Mouse (Mus musculus) neural tube, embryonic 11.5 days (tissue): ENCODE data around the gene Prc1. TPM values are rescaled to one million over a fixed set of nuclear protein-coding genes. Genes with fewer than 3 reads are reported as not detected.
A peak's percentile ranks its signal among the peaks of the same experiment; 100 is the strongest.

Experiments
- ATAC-seq: fragments of 200-750 bp; cut with Nextera tagmentation; 2 replicates; pipeline ENCODE4 v1.8.0; 2017; ENCODE audit warnings: moderate number of reproducible peaks, mild to moderate bottlenecking, moderate TSS enrichment, moderate library complexity; ENCODE audit not compliant: insufficient read depth, low FRiP score, low TSS enrichment
- DNase-seq: peaks from one replicate; pipeline ENCODE4 v3.0.0-alpha.2; 2015; ENCODE audit warnings: low spot score
- H3K27ac ChIP-seq: fragments of 300-500 bp; sonication (generic); 2 replicates; pipeline ENCODE4 v1.5.1; 2014; ENCODE audit warnings: low read depth, mild to moderate bottlenecking, low read length
- H3K27me3 ChIP-seq: fragments of 300-500 bp; sonication (generic); 2 replicates; pipeline ENCODE4 v1.6.1; 2014; ENCODE audit warnings: mild to moderate bottlenecking, low read length, mixed read lengths; ENCODE audit not compliant: control insufficient read depth, insufficient read depth
- H3K36me3 ChIP-seq: fragments of 300-500 bp; sonication (generic); 2 replicates; pipeline ENCODE4 v1.6.1; 2014; ENCODE audit warnings: mild to moderate bottlenecking, low read length, moderate library complexity, mixed read lengths; ENCODE audit not compliant: control insufficient read depth, insufficient read depth
- H3K4me1 ChIP-seq: fragments of 300-500 bp; sonication (generic); 2 replicates; pipeline ENCODE4 v1.6.1; 2014; ENCODE audit warnings: low read length, mixed read lengths; ENCODE audit not compliant: control insufficient read depth, insufficient read depth
- H3K4me2 ChIP-seq: fragments of 300-500 bp; sonication (generic); 2 replicates; pipeline ENCODE4 v1.6.1; 2014; ENCODE audit warnings: low read depth, mild to moderate bottlenecking, moderate library complexity
- H3K4me3 ChIP-seq: fragments of 300-500 bp; sonication (generic); 2 replicates; pipeline ENCODE4 v1.5.1; 2014; ENCODE audit warnings: low read depth, low read length
- H3K9ac ChIP-seq: fragments of 300-500 bp; sonication (generic); 2 replicates; pipeline ENCODE4 v1.6.1; 2014; ENCODE audit warnings: mild to moderate bottlenecking, low read length
- H3K9me3 ChIP-seq: fragments of 300-500 bp; sonication (generic); 2 replicates; pipeline ENCODE4 v1.6.1; 2016; ENCODE audit warnings: low read length; ENCODE audit not compliant: control insufficient read depth
- WGBS: fragments of 180-500 bp; shearing (Covaris S2); extraction: QIAGEN DNeasy Blood & Tissue Kit; methylation state at CpG from one replicate; pipeline ENCODE4 v1.1.7; 2014; 5-methylcytosine and 5-hydroxymethylcytosine counted together
- polyA plus RNA-seq: library from polyadenylated mRNA; unstranded; fragments of >200 nt; fragmentation: Nextera tagmentation; extraction: Ambion mirVana; gene quantifications from 2 replicates; pipeline ENCODE4 v1.2.1, GENCODE M21; 2014

Gene Prc1
- polyA plus RNA-seq, 1 experiment from 2014 or later: 183 TPM

DNA sequence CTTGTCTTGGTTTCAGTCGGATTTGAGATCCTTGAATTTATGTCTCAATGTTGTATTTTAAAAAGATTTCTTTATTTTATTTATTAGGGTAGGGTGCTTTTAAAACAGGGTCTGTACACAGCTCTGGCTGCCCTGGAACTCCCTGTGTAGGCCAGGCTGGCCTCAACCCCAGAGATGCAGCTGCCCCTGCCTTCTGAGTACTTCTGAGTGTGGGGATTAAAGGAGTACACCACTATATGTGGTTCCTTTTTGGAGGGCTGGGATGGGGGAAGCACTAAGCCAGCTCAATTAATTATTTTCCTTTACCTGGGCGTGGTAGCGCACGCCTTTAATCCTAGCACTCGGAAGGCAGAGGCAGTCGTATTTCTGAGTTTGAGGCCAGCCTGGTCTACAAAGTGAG is 2.2 kb downstream of the Prc1 start:
- 95% methylated on average over 6 of the region's 6 CpGs for WGBS
- Histone ChIP-seq H3K27ac (no peak overlapping the region), H3K4me3 (no peak overlapping the region), H3K27me3 (no peaks in the 10 kb centered on the region), H3K9me3 (no peaks in the 10 kb centered on the region), H3K9ac (no peak overlapping the region), H3K4me2 (0 out of 2 replicates have a peak overlapping the region, but pooled peaks have one; percentile 3), H3K4me1 (peaks cover 9% of the 10 kb centered on the region), H3K36me3 (peaks cover 2% of the 10 kb centered on the region; the same call in 1 of the 2 replicates)
- no peak for DNase-seq
- no peak for ATAC-seq

DNA sequence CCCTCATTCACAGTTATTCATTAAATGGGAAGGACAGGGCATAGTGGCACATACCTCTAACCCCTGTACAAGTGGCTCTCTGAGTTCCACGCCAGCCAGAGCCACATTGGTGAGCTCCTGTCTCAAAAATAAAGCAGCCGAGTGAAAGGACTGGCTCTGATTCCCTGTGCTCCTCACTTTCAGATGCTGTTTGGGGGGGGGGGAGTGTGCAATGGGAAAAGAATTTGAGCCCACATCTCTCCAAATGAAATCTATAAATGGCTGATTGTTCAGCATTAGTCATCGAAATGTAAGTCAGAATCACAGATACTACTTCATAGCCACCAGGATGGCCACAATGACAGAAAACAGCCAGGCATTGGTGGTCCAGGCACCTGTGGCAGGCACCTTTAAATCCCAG is 2.8 kb downstream of the Prc1 start:
- Histone ChIP-seq H3K4me3 (no peak overlapping the region), H3K36me3 (peaks cover 6% of the 10 kb centered on the region)

DNA sequence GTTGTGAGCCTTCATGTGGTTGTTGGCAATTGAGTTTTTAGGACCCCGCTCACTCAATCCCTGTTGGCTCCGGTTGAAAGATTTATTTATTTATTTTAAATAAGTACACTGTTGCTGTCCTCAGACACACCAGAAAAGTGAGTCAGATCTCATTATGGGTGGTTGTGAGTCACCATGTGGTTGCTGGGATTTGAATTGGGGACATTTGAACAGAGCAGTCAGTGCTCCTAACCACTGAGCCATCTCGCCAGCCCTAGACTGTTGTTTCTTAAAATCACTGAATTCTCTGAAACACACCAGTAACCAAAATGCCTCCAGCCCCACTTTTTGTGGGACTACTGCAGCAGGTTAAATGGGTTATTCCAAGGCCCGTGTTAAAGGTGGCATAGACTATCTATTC is 4.5 kb downstream of the Prc1 start:
- H3K36me3 ChIP-seq: peaks cover 6% of the 10 kb centered on the region
- H3K4me1 ChIP-seq: peaks cover 9% of the 10 kb centered on the region

More for the DNA sequence above, 2.8 kb downstream of the Prc1 start:
- no peak for ATAC-seq
- Histone ChIP-seq H3K4me2 (no peak overlapping the region), H3K27ac (no peak overlapping the region), H3K4me1 (peaks cover 9% of the 10 kb centered on the region), H3K9me3 (no peaks in the 10 kb centered on the region), H3K9ac (no peak overlapping the region), H3K27me3 (no peaks in the 10 kb centered on the region)
- WGBS: 87% methylated on average over 3 of the region's 3 CpGs
- no peak for DNase-seq

DNA sequence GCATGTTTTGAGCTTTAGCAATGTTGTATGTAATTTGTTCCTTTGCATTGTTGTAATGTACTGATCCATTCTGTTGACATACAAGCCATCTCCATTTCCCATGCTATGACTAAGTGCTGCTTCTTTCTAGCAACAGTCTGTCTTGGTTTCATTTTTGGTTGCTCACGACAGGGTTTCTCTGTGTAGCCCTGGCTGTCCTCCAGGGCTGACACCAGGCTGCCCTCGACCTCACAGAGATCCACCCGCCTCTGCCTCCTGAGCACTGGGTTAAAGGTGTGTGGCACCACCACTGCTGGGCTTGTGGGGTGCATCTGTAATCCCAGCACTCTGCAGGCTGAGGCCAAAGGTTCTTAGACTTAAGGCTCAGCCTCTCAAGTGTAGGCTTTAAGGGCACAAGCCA is 5.3 kb downstream of the Prc1 start:
- no peaks in the 10 kb centered on the region for H3K9me3 ChIP-seq
- no peak overlapping the region for H3K4me3 ChIP-seq
- peaks cover 9% of the 10 kb centered on the region for H3K4me1 ChIP-seq
- no peak overlapping the region for H3K27ac ChIP-seq
- no peak overlapping the region for H3K4me2 ChIP-seq
- 88% methylated on average over 3 of the region's 3 CpGs for WGBS
- no peak for ATAC-seq
- no peak for DNase-seq
- no peak overlapping the region for H3K9ac ChIP-seq
- H3K36me3 ChIP-seq: peaks cover 6% of the 10 kb centered on the region
- H3K27me3 ChIP-seq: no peaks in the 10 kb centered on the region

More for the DNA sequence above, 4.5 kb downstream of the Prc1 start:
- ATAC-seq (no peak), DNase-seq (no peak)
- WGBS: 95% methylated on average over 4 of the region's 4 CpGs
- no peaks in the 10 kb centered on the region for H3K9me3 ChIP-seq
- no peaks in the 10 kb centered on the region for H3K27me3 ChIP-seq
- no peak overlapping the region for H3K4me2 ChIP-seq
- H3K9ac ChIP-seq: no peak overlapping the region
- no peak overlapping the region for H3K4me3 ChIP-seq
- H3K27ac ChIP-seq: no peak overlapping the region

DNA sequence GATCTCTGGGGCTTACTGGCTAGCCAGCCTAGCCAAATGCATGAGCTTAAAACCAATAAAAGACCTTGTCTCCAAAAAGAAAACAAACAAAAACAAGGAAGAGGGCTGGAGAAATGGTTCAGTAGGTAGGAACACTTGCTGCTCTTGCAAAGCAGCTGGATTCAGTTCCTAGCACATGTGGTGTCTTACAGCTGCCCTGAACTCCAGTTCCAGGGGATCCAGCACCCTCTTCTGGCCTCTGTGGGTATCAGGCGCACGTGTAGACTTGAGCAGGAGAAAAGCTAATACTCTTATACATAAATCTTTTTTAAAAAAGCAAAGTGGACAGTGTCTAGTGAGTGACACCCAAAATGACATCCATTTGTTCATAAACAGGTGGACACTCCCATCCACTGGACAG is 7.3 kb downstream of the Prc1 start:
- no peak for ATAC-seq

DNA sequence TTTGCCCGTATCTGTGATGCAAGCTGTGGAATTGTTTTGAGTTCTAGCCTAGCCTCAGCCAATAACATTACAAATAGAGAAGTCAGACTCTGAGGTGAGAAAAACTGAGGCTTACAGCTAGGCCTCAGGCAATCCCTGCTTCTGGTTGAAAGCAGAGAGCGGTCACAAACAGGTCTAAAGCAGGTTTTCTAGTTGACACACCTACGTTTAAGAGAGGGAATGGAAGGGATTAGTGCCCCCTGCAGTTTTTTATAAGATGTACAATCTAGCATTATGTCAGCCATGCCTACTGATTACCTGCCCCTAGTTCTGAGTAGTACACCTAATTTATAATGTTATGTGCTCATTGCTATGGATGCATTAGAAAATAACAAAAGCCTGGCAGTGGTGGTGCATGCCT is 13.5 kb downstream of the Prc1 start:
- no peaks in the 10 kb centered on the region for H3K4me1 ChIP-seq
- WGBS: 92% methylated on average over 3 of the region's 3 CpGs
- DNase-seq (no peak), ATAC-seq (no peak)
- peaks cover 19% of the 10 kb centered on the region for H3K36me3 ChIP-seq
- H3K27ac ChIP-seq: no peak overlapping the region
- no peak overlapping the region for H3K9ac ChIP-seq
- H3K4me2 ChIP-seq: no peak overlapping the region
- H3K9me3 ChIP-seq: no peaks in the 10 kb centered on the region
- no peaks in the 10 kb centered on the region for H3K27me3 ChIP-seq
- no peak overlapping the region for H3K4me3 ChIP-seq

More for the DNA sequence above, 7.3 kb downstream of the Prc1 start:
- H3K36me3 ChIP-seq: peaks cover 9% of the 10 kb centered on the region
- H3K9me3 ChIP-seq: no peaks in the 10 kb centered on the region
- DNase-seq: no peak
- H3K27ac ChIP-seq: no peak overlapping the region
- WGBS: 96% methylated on average over 2 of the region's 2 CpGs
- no peak overlapping the region for H3K9ac ChIP-seq
- H3K4me2 ChIP-seq: no peak overlapping the region
- H3K27me3 ChIP-seq: no peaks in the 10 kb centered on the region
- H3K4me3 ChIP-seq: no peak overlapping the region
- H3K4me1 ChIP-seq: peaks cover under 1% of the 10 kb centered on the region; the same call in 1 of the 2 replicates

DNA sequence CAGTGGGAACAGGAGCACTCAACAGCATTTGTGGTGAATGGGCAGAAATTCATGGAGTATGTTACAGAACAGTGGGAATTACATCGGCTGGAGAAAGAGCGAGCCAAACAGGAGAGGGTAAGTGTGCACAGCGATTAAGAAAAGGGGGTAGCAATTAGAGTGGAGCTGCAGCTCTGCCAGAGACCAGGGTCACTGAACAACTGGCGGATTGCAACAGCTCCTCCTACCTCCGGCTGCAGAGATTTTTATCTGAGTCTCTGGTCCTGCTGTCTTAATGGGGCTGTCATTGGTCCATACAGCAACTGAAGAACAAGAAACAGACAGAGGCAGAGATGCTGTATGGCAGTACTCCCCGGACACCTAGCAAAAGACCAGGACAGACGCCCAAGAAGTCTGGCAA is 16.5 kb downstream of the Prc1 start:
- no peak for ATAC-seq
- no peaks in the 10 kb centered on the region for H3K4me1 ChIP-seq
- no peaks in the 10 kb centered on the region for H3K27me3 ChIP-seq
- H3K9ac ChIP-seq: no peak overlapping the region
- no peak overlapping the region for H3K4me2 ChIP-seq
- WGBS: 85% methylated on average over 7 of the region's 7 CpGs
- no peak overlapping the region for H3K27ac ChIP-seq
- no peaks in the 10 kb centered on the region for H3K9me3 ChIP-seq
- no peak overlapping the region for H3K4me3 ChIP-seq
- H3K36me3 ChIP-seq: peaks cover 27% of the 10 kb centered on the region
- DNase-seq: no peak

DNA sequence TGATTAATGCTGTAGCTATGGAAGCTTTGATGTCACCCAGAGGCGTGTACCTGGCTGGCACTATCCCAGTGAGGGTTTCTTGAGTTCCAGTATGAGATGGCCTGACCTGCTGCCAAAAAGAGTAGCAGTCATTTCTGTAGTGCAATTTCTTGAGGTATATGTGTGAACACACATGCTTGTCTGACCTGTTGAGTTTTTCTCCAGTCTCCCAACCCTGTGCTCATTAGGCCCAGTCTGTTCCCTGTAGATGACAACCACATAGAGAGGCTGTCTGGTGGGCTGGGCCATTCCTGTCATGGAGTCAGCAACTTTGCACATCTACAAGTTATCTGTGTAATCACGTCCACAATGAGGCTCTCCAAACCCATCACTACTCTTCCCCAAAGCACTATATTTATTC is 21.5 kb downstream of the Prc1 start:
- DNase-seq: no peak
- H3K27me3 ChIP-seq: no peaks in the 10 kb centered on the region
- no peak overlapping the region for H3K4me2 ChIP-seq
- H3K36me3 ChIP-seq: peaks cover 24% of the 10 kb centered on the region
- no peaks in the 10 kb centered on the region for H3K4me1 ChIP-seq
- no peak for ATAC-seq
- H3K4me3 ChIP-seq: no peak overlapping the region
- 83% methylated on average over 2 of the region's 2 CpGs for whole genome bisulfite sequencing
- H3K27ac ChIP-seq: no peak overlapping the region
- no peaks in the 10 kb centered on the region for H3K9me3 ChIP-seq
- no peak overlapping the region for H3K9ac ChIP-seq

DNA sequence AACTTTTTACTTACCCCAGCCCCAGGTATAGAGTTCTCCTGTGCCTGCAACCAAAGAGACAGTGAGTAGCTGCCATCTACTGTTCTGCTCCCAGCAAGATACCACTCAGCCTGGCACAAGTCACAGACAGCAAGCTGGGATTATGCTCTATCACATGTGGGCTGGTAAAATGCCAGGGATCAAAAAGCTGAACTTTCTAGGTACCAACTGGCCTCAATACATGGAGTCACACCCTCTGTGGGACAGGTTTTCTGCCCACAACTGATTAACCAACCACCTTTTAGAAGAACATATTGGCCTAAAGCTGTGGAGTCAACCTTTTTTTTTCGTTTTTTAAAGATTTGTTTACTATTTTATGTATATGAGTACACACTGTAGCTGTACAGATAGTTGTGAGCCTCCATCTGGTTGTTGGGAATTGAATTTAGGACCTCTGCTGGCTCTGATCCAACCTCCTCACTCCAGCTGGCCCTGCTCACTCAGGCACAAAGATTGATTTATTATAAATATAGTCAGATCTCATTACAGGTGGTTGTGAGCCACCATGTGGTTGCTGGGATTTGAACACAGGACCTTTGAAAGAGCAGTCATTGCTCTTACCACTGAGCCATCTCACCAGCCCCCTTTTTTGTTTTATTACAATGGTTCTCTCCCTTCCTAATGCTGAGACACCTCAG is 23.3 kb downstream of the Prc1 start:
- Histone ChIP-seq H3K9me3 (no peaks in the 10 kb centered on the region), H3K36me3 (peaks cover 18% of the 10 kb centered on the region), H3K4me3 (no peak overlapping the region), H3K27ac (no peak overlapping the region), H3K9ac (no peak overlapping the region), H3K4me2 (no peak overlapping the region), H3K4me1 (no peaks in the 10 kb centered on the region; the same call in 1 of the 2 replicates), H3K27me3 (no peaks in the 10 kb centered on the region)
- ATAC-seq (no peak), DNase-seq (no peak)
- 87% methylated on average over 1 of the region's 1 CpGs for WGBS
